Mouse (Mus musculus) heart, postnatal 0 days (tissue): ENCODE data around the gene Arrb1.

Source experiments
- CTCF ChIP-seq: IDR thresholded peaks from 2 replicates; pipeline ENCODE4 v1.5.1; 2016; ENCODE audit warnings: antibody characterized with exemption, control low read depth, low read depth
- EP300 ChIP-seq: IDR thresholded peaks from 2 replicates; pipeline ENCODE4 v1.6.1; 2016; ENCODE audit warnings: antibody characterized with exemption, low read depth

GRCm38 (mm10) chr7:99593868-99594803 is 58.9 kb downstream of the Arrb1 start:
- no peak for TF ChIP-seq EP300
- TF ChIP-seq CTCF = no peak
